Mouse (Mus musculus) hindbrain, embryonic 10.5 days (tissue): ENCODE measurements around the gene Atxn1. TPM values are rescaled to one million over a fixed set of nuclear protein-coding genes. Genes with fewer than 3 reads are reported as not detected.
A peak's percentile ranks its signal among the peaks of the same experiment; 100 is the strongest.

Experiments used
- DNase-seq: peaks from one replicate; pipeline ENCODE4 v3.0.0-alpha.2; 2017; ENCODE audit warnings: low spot score
- H3K27ac ChIP-seq: fragments of 300-500 bp; sonication (generic); 2 replicates; pipeline ENCODE4 v1.5.1; 2016; ENCODE audit warnings: mild to moderate bottlenecking, moderate library complexity
- H3K27me3 ChIP-seq: fragments of 300-500 bp; sonication (generic); 2 replicates; pipeline ENCODE4 v1.6.1; 2016; ENCODE audit warnings: mild to moderate bottlenecking; ENCODE audit not compliant: poor library complexity, insufficient read depth, severe bottlenecking
- H3K36me3 ChIP-seq: fragments of 300-500 bp; sonication (generic); 2 replicates; pipeline ENCODE4 v1.6.1; 2016; ENCODE audit warnings: mild to moderate bottlenecking, moderate library complexity
- H3K4me1 ChIP-seq: fragments of 300-500 bp; sonication (generic); replicated peaks from 2 replicates; pipeline ENCODE4 v1.6.1; 2016; ENCODE audit warnings: mild to moderate bottlenecking
- H3K4me3 ChIP-seq: fragments of 300-500 bp; sonication (generic); 2 replicates; pipeline ENCODE4 v1.5.1; 2016; ENCODE audit warnings: mild to moderate bottlenecking, moderate library complexity
- H3K9me3 ChIP-seq: fragments of 300-500 bp; sonication (generic); 2 replicates; pipeline ENCODE4 v1.6.1; 2016; ENCODE audit warnings: mild to moderate bottlenecking, moderate library complexity
- WGBS: fragments of 180-500 bp; shearing (Covaris S2); methylation state at CpG from one replicate; pipeline ENCODE4 v1.1.7; 2016; 5-methylcytosine and 5-hydroxymethylcytosine counted together
- polyA plus RNA-seq: library from polyadenylated mRNA; unstranded; fragments of >200 nt; fragmentation: Nextera tagmentation; extraction: Ambion mirVana; gene quantifications from 2 replicates; pipeline ENCODE4 v1.2.1, GENCODE M21; 2016

Atxn1 gene
- polyA plus RNA-seq, 1 experiment from 2014 or later: 2.4 TPM

- Histone ChIP-seq H3K9me3 (no peaks in the 10 kb centered on the region), H3K27ac (no peak overlapping the region), H3K4me1 (0 out of 2 replicates have a peak, but pooled peaks cover 13% of the 10 kb centered on the region), H3K4me3 (no peak overlapping the region), H3K36me3 (no peaks in the 10 kb centered on the region), H3K27me3 (no peaks in the 10 kb centered on the region)
- DNase-seq: no peak
- 82% methylated on average over 14 of the region's 14 CpGs for WGBS
Observed at GRCm38 (mm10) chr13:45724507-45725259, 240.1 kb downstream of the Atxn1 start.

GRCm38 (mm10) chr13:45722885-45723284 is 241.9 kb downstream of the Atxn1 start:
- DNase-seq: no peak
- Histone ChIP-seq H3K36me3 (no peaks in the 10 kb centered on the region), H3K4me3 (no peak overlapping the region), H3K9me3 (no peaks in the 10 kb centered on the region), H3K27ac (no peak overlapping the region), H3K27me3 (no peaks in the 10 kb centered on the region), H3K4me1 (0 out of 2 replicates have a peak, but pooled peaks cover 13% of the 10 kb centered on the region)
- WGBS: 94% methylated on average over 5 of the region's 5 CpGs

GRCm38 (mm10) chr13:45721621-45722020 is 243.2 kb downstream of the Atxn1 start:
- Histone ChIP-seq H3K27me3 (no peaks in the 10 kb centered on the region), H3K9me3 (no peaks in the 10 kb centered on the region), H3K4me3 (no peak overlapping the region), H3K4me1 (0 out of 2 replicates have a peak, but pooled peaks cover 13% of the 10 kb centered on the region), H3K36me3 (no peaks in the 10 kb centered on the region), H3K27ac (no peak overlapping the region)
- WGBS: 85% methylated on average over 8 of the region's 8 CpGs
- DNase-seq: no peak

- H3K9me3 ChIP-seq: no peaks in the 10 kb centered on the region
- H3K27me3 ChIP-seq: no peaks in the 10 kb centered on the region
- H3K4me3 ChIP-seq: no peak overlapping the region
- no peak overlapping the region for H3K27ac ChIP-seq
- no peaks in the 10 kb centered on the region for H3K4me1 ChIP-seq
- no peaks in the 10 kb centered on the region for H3K36me3 ChIP-seq
- 38% methylated on average over 3 of the region's 3 CpGs for WGBS
- DNase-seq: no peak
Observed at GRCm38 (mm10) chr13:45718850-45719249, 246.0 kb downstream of the Atxn1 start.

GRCm38 (mm10) chr13:45715583-45716180 is 249.1 kb downstream of the Atxn1 start:
- no peaks in the 10 kb centered on the region for H3K27me3 ChIP-seq
- no peak for DNase-seq
- 82% methylated on average over 7 of the region's 7 CpGs for WGBS

GRCm38 (mm10) chr13:45710041-45710440 is 254.8 kb downstream of the Atxn1 start:
- no peak overlapping the region for H3K4me3 ChIP-seq
- no peak for DNase-seq
- H3K9me3 ChIP-seq: no peaks in the 10 kb centered on the region
- H3K36me3 ChIP-seq: no peaks in the 10 kb centered on the region
- H3K27me3 ChIP-seq: no peaks in the 10 kb centered on the region
- H3K4me1 ChIP-seq: no peaks in the 10 kb centered on the region
- WGBS: 89% methylated on average over 8 of the region's 8 CpGs
- H3K27ac ChIP-seq: no peak overlapping the region

More at GRCm38 (mm10) chr13:45715583-45716180, 249.1 kb downstream of the Atxn1 start:
- H3K4me1 ChIP-seq: no peaks in the 10 kb centered on the region
- no peaks in the 10 kb centered on the region for H3K36me3 ChIP-seq
- H3K4me3 ChIP-seq: no peak overlapping the region
- no peaks in the 10 kb centered on the region for H3K9me3 ChIP-seq
- no peak overlapping the region for H3K27ac ChIP-seq

GRCm38 (mm10) chr13:45709402-45709801 is 255.4 kb downstream of the Atxn1 start:
- Histone ChIP-seq H3K36me3 (no peaks in the 10 kb centered on the region), H3K4me3 (no peak overlapping the region), H3K4me1 (no peaks in the 10 kb centered on the region), H3K27me3 (no peaks in the 10 kb centered on the region), H3K27ac (no peak overlapping the region), H3K9me3 (no peaks in the 10 kb centered on the region)
- no peak for DNase-seq
- 73% methylated on average over 11 of the region's 11 CpGs for WGBS

- DNase-seq: no peak
- Histone ChIP-seq H3K27ac (no peak overlapping the region), H3K27me3 (no peaks in the 10 kb centered on the region), H3K4me1 (no peaks in the 10 kb centered on the region), H3K36me3 (no peaks in the 10 kb centered on the region), H3K9me3 (no peaks in the 10 kb centered on the region), H3K4me3 (no peak overlapping the region)
- WGBS: 85% methylated on average over 7 of the region's 7 CpGs
Observed at GRCm38 (mm10) chr13:45701296-45701790, 263.5 kb downstream of the Atxn1 start.

GRCm38 (mm10) chr13:45698982-45699381 is 265.8 kb downstream of the Atxn1 start:
- Histone ChIP-seq H3K27ac (no peak overlapping the region), H3K4me1 (no peaks in the 10 kb centered on the region), H3K36me3 (no peaks in the 10 kb centered on the region), H3K4me3 (no peak overlapping the region), H3K27me3 (no peaks in the 10 kb centered on the region), H3K9me3 (no peaks in the 10 kb centered on the region; the same call in 1 of the 2 replicates)
- 82% methylated on average over 3 of the region's 3 CpGs for WGBS
- DNase-seq: no peak

GRCm38 (mm10) chr13:45696009-45696408 is 268.8 kb downstream of the Atxn1 start:
- Histone ChIP-seq H3K4me3 (no peak overlapping the region), H3K27ac (no peak overlapping the region), H3K9me3 (no peaks in the 10 kb centered on the region; the same call in 1 of the 2 replicates), H3K4me1 (peaks cover 17% of the 10 kb centered on the region), H3K27me3 (no peaks in the 10 kb centered on the region), H3K36me3 (no peaks in the 10 kb centered on the region)
- no peak for DNase-seq
- WGBS: 95% methylated on average over 6 of the region's 6 CpGs

- 91% methylated on average over 12 of the region's 12 CpGs for WGBS
- Histone ChIP-seq H3K4me1 (peaks cover 22% of the 10 kb centered on the region), H3K36me3 (no peaks in the 10 kb centered on the region), H3K27me3 (no peaks in the 10 kb centered on the region), H3K4me3 (no peak overlapping the region), H3K27ac (no peak overlapping the region), H3K9me3 (no peaks in the 10 kb centered on the region; the same call in 1 of the 2 replicates)
- no peak for DNase-seq
Observed at GRCm38 (mm10) chr13:45694921-45695437, 269.8 kb downstream of the Atxn1 start.

- no peak for DNase-seq
- no peak overlapping the region for H3K27ac ChIP-seq
- no peaks in the 10 kb centered on the region for H3K27me3 ChIP-seq
- no peaks in the 10 kb centered on the region for H3K36me3 ChIP-seq
- H3K9me3 ChIP-seq: no peaks in the 10 kb centered on the region; the same call in 1 of the 2 replicates
- 88% methylated on average over 9 of the region's 9 CpGs for whole genome bisulfite sequencing
- H3K4me1 ChIP-seq: peaks cover 22% of the 10 kb centered on the region
- no peak overlapping the region for H3K4me3 ChIP-seq
Observed at GRCm38 (mm10) chr13:45693953-45694352, 270.9 kb downstream of the Atxn1 start.

GRCm38 (mm10) chr13:45693534-45693933 is 271.3 kb downstream of the Atxn1 start:
- H3K27ac ChIP-seq: 0 out of 2 replicates have a peak overlapping the region, but pooled peaks have one; percentile 26
- no peak for DNase-seq
- H3K27me3 ChIP-seq: no peaks in the 10 kb centered on the region
- WGBS: 76% methylated on average over 11 of the region's 11 CpGs
- H3K4me3 ChIP-seq: no peak overlapping the region
- no peaks in the 10 kb centered on the region for H3K36me3 ChIP-seq
- no peaks in the 10 kb centered on the region; the same call in 1 of the 2 replicates for H3K9me3 ChIP-seq
- H3K4me1 ChIP-seq: peaks cover 22% of the 10 kb centered on the region
